9 mouse cellular contexts compared by ENCODE assay signal in the genomic region with DNA sequence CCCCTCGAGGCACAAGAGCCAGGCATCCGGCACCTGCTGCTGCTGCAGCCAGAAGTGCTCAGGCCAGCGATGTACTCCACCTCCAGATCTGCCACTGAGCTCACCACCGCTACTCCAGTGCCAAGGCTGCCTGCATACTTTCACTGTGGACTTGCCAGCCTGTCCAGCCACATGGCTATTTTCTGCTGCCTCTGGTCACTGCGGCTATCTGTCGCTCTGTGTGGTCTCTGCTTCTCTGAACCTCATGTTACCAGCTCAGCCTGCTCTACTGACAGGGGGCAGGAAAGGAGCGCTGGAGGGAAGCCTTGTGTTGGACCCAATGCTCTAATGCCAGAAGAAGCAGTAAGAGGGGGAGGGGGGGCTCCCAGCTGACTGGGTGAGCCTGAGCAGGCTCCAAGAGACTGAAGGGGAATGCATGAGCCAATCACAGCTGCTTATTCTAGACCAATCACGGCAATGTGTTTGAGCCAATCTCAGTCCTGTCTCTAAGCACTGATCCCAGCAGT. TPM values are rescaled to one million over a fixed set of nuclear protein-coding genes. Genes with fewer than 3 reads are reported as not detected.
A peak's percentile ranks its signal among the peaks of the same experiment; 100 is the strongest.
DNase-seq lines count a peak whose midpoint lies in the region; ATAC-seq lines count a peak whose summit lies in the region.
"Had no signal": no experiment of that assay in that cellular context is flagged by ENCODE, and none has a peak within 500 bp of the region (broad histone marks: within the 10 kb centered on the region; RNA-seq: fewer than 3 reads in every experiment).

No protein-coding gene starts in this region.

- H3K36me3 ChIP-seq in forebrain, embryonic 16.5 days (ENCODE audit: control insufficient read depth, insufficient read depth) = no peaks in the 10 kb centered on the region
- no peaks in the 10 kb centered on the region for H3K36me3 ChIP-seq in neural tube, embryonic 14.5 days (ENCODE audit: control insufficient read depth, insufficient read depth, low read length)

- 46% methylated on average over 8 of the region's 8 CpGs for WGBS in forebrain, embryonic 16.5 days
- WGBS in neural tube, embryonic 14.5 days = 62% methylated on average over 8 of the region's 8 CpGs

- intact Hi-C loops in heart, postnatal 25 days (cut with DNase I) = no loop called here

- no peak overlapping the region for H3K4me3 ChIP-seq in forebrain, embryonic 16.5 days (replicated peaks; ENCODE audit: low read length)
- no peak overlapping the region for H3K4me3 ChIP-seq in neural tube, embryonic 14.5 days (ENCODE audit: low read depth, low read length)

- H3K4me2 ChIP-seq in forebrain, embryonic 16.5 days (ENCODE audit: low read length) = no peak overlapping the region
- no peak overlapping the region for H3K4me2 ChIP-seq in neural tube, embryonic 14.5 days (ENCODE audit: low read depth, low read length)

- 0 out of 2 replicates have a peak overlapping the region, but pooled peaks have one; percentile 27 for H3K9ac ChIP-seq in forebrain, embryonic 16.5 days (replicated peaks; ENCODE audit: low read depth, low read length)
- no peak overlapping the region for H3K9ac ChIP-seq in neural tube, embryonic 14.5 days (replicated peaks; ENCODE audit: low read depth, low read length)

- no peaks in the 10 kb centered on the region for H3K9me3 ChIP-seq in forebrain, embryonic 16.5 days (ENCODE audit: control insufficient read depth, low read length)
- no peaks in the 10 kb centered on the region for H3K9me3 ChIP-seq in neural tube, embryonic 14.5 days (ENCODE audit: control insufficient read depth, low read length)

- H3K4me1 ChIP-seq in forebrain, embryonic 16.5 days (replicated peaks; ENCODE audit: control insufficient read depth, insufficient read depth, low read length) = peaks cover 5% of the 10 kb centered on the region
- H3K4me1 ChIP-seq in neural tube, embryonic 14.5 days (ENCODE audit: control insufficient read depth, insufficient read depth, low read length) = no peaks in the 10 kb centered on the region; the same call in 1 of the 2 replicates

- H3K27me3 ChIP-seq in forebrain, embryonic 16.5 days (replicated peaks; ENCODE audit: control insufficient read depth, insufficient read depth, low read length) = no peaks in the 10 kb centered on the region
- no peaks in the 10 kb centered on the region for H3K27me3 ChIP-seq in neural tube, embryonic 14.5 days (ENCODE audit: control insufficient read depth, insufficient read depth, low read length)
- H3K27me3 ChIP-seq: Patski had no signal

- no peak overlapping the region for H3K27ac ChIP-seq in forebrain, embryonic 16.5 days (ENCODE audit: low read length)
- no peak overlapping the region for H3K27ac ChIP-seq in neural tube, embryonic 14.5 days (ENCODE audit: low read depth, low read length)

- peak; percentile 48 for DNase-seq in right cerebral cortex, postnatal 14 days
- DNase-seq in right cerebral cortex, postnatal 36 days (ENCODE audit: low spot score in 2 of 2) = no peak
- DNase-seq in heart, postnatal 25 days (ENCODE audit: low spot score) = peak; percentile 16
- peak; percentile 52 to 62 for DNase-seq in kidney, postnatal 36 days
- DNase-seq in spleen, postnatal 4 days (ENCODE audit: low spot score in 2 of 2) = no peak
- DNase-seq in testis, postnatal 14 days (ENCODE audit: low spot score) = no peak

- ATAC-seq in forebrain, embryonic 16.5 days = peak; percentile 90
- peak; percentile 95 for ATAC-seq in neural tube, embryonic 14.5 days (ENCODE audit: low read depth)
- ATAC-seq: Patski had no signal

RNA-seq across cellular contexts. Expression of a gene that starts 34.7 kb away (rescaled TPM):
- not detected in 2 replicates for polyA plus RNA-seq in forebrain, embryonic 16.5 days (2015; fragmentation: Nextera tagmentation; extraction: Ambion mirVana)
- under 1 TPM; 0.31 to 0.47 TPM for total RNA-seq in heart, postnatal 25 days (2021)
- 0.33 and 0.94 TPM in 2 replicates for polyA plus RNA-seq in neural tube, embryonic 14.5 days (2014; fragmentation: Nextera tagmentation; extraction: Ambion mirVana)
- polyA plus RNA-seq: Patski had no signal

RNA-seq across cellular contexts. Expression of a gene that starts 37.8 kb away (rescaled TPM):
- 11.1 and 12.4 TPM in 2 replicates for polyA plus RNA-seq in forebrain, embryonic 16.5 days (2015; fragmentation: Nextera tagmentation; extraction: Ambion mirVana)
- 10 to 100 TPM; 20.8 to 22.4 TPM for total RNA-seq in heart, postnatal 25 days (2021)
- 16.1 and 20.8 TPM in 2 replicates for polyA plus RNA-seq in neural tube, embryonic 14.5 days (2014; fragmentation: Nextera tagmentation; extraction: Ambion mirVana)

Comparison
In these comparisons a context has a peak if more than half of its experiments do, and no peak if none do; other contexts are left out.
1. DNase-seq: peak in right cerebral cortex, postnatal 14 days (single experiment), heart, postnatal 25 days (single experiment) and kidney, postnatal 36 days (2 of 2); none in right cerebral cortex, postnatal 36 days (0 of 2), spleen, postnatal 4 days (0 of 2) and testis, postnatal 14 days (single experiment).